Mouse (Mus musculus) lung, adult 10 weeks (tissue): Measurements from ENCODE around the gene Gm21671. TPM values are rescaled to one million over a fixed set of nuclear protein-coding genes. Genes with fewer than 3 reads are reported as not detected.

ENCODE experiments used
- polyA plus RNA-seq: library from polyadenylated mRNA; stranded (reverse); fragments of 350-450 nt; fragmentation: Illumina TruSeq; extraction: RNeasy Lipid Tissue Mini Kit (QIAGEN cat#74804); gene quantifications from one replicate; pipeline ENCODE4 v1.2.3, GENCODE M21; 2014; ENCODE audit warnings: low read depth, low replicate concordance; ENCODE audit not compliant: insufficient read depth

Gene Gm21671
- not detected for polyA plus RNA-seq

GRCm38 (mm10) chr5:25954317-25954716, at the start of gene Gm21671:
Gene Gm21671 (minus strand): TSS chr5:25954417.

GRCm38 (mm10) chr5:25988550-25988949, 34.3 kb upstream of the Gm21671 start, which contains the start of gene Gm21698:
Gene Gm21698 (minus strand): TSS chr5:25988650.

DNA sequence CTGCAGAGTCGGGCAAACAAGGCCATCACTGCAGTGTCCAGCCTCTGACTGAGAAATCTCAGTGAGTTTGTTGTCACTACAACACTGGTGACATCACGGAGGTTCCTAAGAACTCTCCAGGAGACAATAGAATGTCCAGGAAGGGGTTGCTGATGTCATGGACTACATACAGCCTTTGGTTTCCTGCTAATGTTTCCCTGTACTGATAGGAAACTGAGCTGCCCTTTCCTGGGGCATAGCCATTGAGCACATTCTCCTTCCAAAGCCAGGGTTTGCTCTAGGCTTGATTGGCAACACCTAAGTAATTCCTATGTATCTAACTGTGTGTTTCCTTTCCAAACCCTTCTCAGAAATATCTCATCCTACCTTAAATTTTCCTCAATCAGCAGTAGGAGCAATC, 18.3 kb upstream of the Gm21671 start, which contains the start of gene Gm21680:
Gene Gm21680, minus strand, starts transcription at position 101 of the 400 bp plus-strand sequence.

GRCm38 (mm10) chr5:25942281-25942680, 11.9 kb downstream of the Gm21671 start, which contains the start of gene Gm21663:
Gene Gm21663 (minus strand): TSS chr5:25942381.

Other genes starting within 250 kb of the Gm21671 start
- gene Xrcc2, start 248.6 kb downstream of the Gm21671 start, polyA plus RNA-seq = 2.3 TPM
- gene Actr3b, start 194.4 kb downstream of the Gm21671 start, polyA plus RNA-seq = 1.2 TPM
- gene Gm21663, start 12.0 kb downstream of the Gm21671 start, polyA plus RNA-seq = not detected
- gene Gm21680, start 18.2 kb upstream of the Gm21671 start, polyA plus RNA-seq = not detected
- gene Gm21698, start 34.2 kb upstream of the Gm21671 start, polyA plus RNA-seq = not detected
- not detected for gene Gm1979, start 50.4 kb upstream of the Gm21671 start, polyA plus RNA-seq
- not detected for gene Gm5862, start 68.5 kb upstream of the Gm21671 start, polyA plus RNA-seq
- not detected for gene Speer4a, start 85.1 kb upstream of the Gm21671 start, polyA plus RNA-seq
- not detected for gene Gm7347, start 104.2 kb upstream of the Gm21671 start, polyA plus RNA-seq
- not detected for gene Gm10471, start 134.9 kb upstream of the Gm21671 start, polyA plus RNA-seq
- gene 5031410I06Rik, start 150.9 kb upstream of the Gm21671 start, polyA plus RNA-seq = not detected
- not detected for gene Gm10220, start 167.0 kb upstream of the Gm21671 start, polyA plus RNA-seq